Mouse (Mus musculus): ENCODE results near the gene Kirrel3. TPM values are rescaled to one million over a fixed set of nuclear protein-coding genes. Genes with fewer than 3 reads are reported as not detected.

Gene Kirrel3
- polyA plus RNA-seq, 1 experiment from 2014 or later, result 4.0 TPM

GRCm38 (mm10) chr9:34938140-34938539 is 452.4 kb downstream of the Kirrel3 start:
- H3K4me2 ChIP-seq (replicated peaks; ENCODE audit: low read depth, low read length), result no peak overlapping the region
- no peaks in the 10 kb centered on the region for H3K36me3 ChIP-seq (ENCODE audit: control insufficient read depth, insufficient read depth, low read length)
- no peak for ATAC-seq (ENCODE audit: low FRiP score, low TSS enrichment)
- no peak overlapping the region for H3K9ac ChIP-seq (ENCODE audit: low read depth, low read length)
- no peak overlapping the region for H3K4me3 ChIP-seq (ENCODE audit: low read length)
- H3K4me1 ChIP-seq (ENCODE audit: control insufficient read depth, insufficient read depth, low read length), result no peaks in the 10 kb centered on the region
- H3K27ac ChIP-seq (ENCODE audit: low read depth, low read length), result no peak overlapping the region
- H3K9me3 ChIP-seq (ENCODE audit: control insufficient read depth, low read length), result no peaks in the 10 kb centered on the region
- 86% methylated on average over 5 of the region's 5 CpGs for WGBS
- no peaks in the 10 kb centered on the region for H3K27me3 ChIP-seq (ENCODE audit: control insufficient read depth, insufficient read depth, low read length)

- no peak overlapping the region for H3K4me2 ChIP-seq (replicated peaks; ENCODE audit: low read depth, low read length)
- no peak for ATAC-seq (ENCODE audit: low FRiP score, low TSS enrichment)
- WGBS, result 97% methylated on average over 5 of the region's 5 CpGs
- H3K4me1 ChIP-seq (ENCODE audit: control insufficient read depth, insufficient read depth, low read length), result no peaks in the 10 kb centered on the region
- H3K27me3 ChIP-seq (ENCODE audit: control insufficient read depth, insufficient read depth, low read length), result no peaks in the 10 kb centered on the region
- H3K36me3 ChIP-seq (ENCODE audit: control insufficient read depth, insufficient read depth, low read length), result no peaks in the 10 kb centered on the region
- no peak overlapping the region for H3K9ac ChIP-seq (ENCODE audit: low read depth, low read length)
- H3K27ac ChIP-seq (ENCODE audit: low read depth, low read length), result no peak overlapping the region
- no peaks in the 10 kb centered on the region for H3K9me3 ChIP-seq (ENCODE audit: control insufficient read depth, low read length)
- no peak overlapping the region for H3K4me3 ChIP-seq (ENCODE audit: low read length)
Observed at GRCm38 (mm10) chr9:34939621-34940020, 453.9 kb downstream of the Kirrel3 start.

- Histone ChIP-seq H3K27me3 (ENCODE audit: control insufficient read depth, insufficient read depth, low read length) (no peaks in the 10 kb centered on the region), H3K36me3 (ENCODE audit: control insufficient read depth, insufficient read depth, low read length) (no peaks in the 10 kb centered on the region), H3K9ac (ENCODE audit: low read depth, low read length) (no peak overlapping the region), H3K4me2 (replicated peaks; ENCODE audit: low read depth, low read length) (no peak overlapping the region), H3K4me3 (ENCODE audit: low read length) (no peak overlapping the region), H3K9me3 (ENCODE audit: control insufficient read depth, low read length) (no peaks in the 10 kb centered on the region), H3K27ac (ENCODE audit: low read depth, low read length) (no peak overlapping the region), H3K4me1 (ENCODE audit: control insufficient read depth, insufficient read depth, low read length) (no peaks in the 10 kb centered on the region)
- ATAC-seq (ENCODE audit: low FRiP score, low TSS enrichment), result no peak
- 83% methylated on average over 6 of the region's 6 CpGs for WGBS
Observed at GRCm38 (mm10) chr9:34942122-34942831, 456.6 kb downstream of the Kirrel3 start.

GRCm38 (mm10) chr9:34942996-34943395 is 457.3 kb downstream of the Kirrel3 start:
- Histone ChIP-seq H3K4me1 (ENCODE audit: control insufficient read depth, insufficient read depth, low read length) (no peaks in the 10 kb centered on the region), H3K9me3 (ENCODE audit: control insufficient read depth, low read length) (no peaks in the 10 kb centered on the region), H3K9ac (ENCODE audit: low read depth, low read length) (no peak overlapping the region), H3K4me3 (ENCODE audit: low read length) (no peak overlapping the region), H3K4me2 (replicated peaks; ENCODE audit: low read depth, low read length) (no peak overlapping the region), H3K36me3 (ENCODE audit: control insufficient read depth, insufficient read depth, low read length) (no peaks in the 10 kb centered on the region), H3K27ac (ENCODE audit: low read depth, low read length) (no peak overlapping the region), H3K27me3 (ENCODE audit: control insufficient read depth, insufficient read depth, low read length) (no peaks in the 10 kb centered on the region)
- no peak for ATAC-seq (ENCODE audit: low FRiP score, low TSS enrichment)
- 86% methylated on average over 7 of the region's 7 CpGs for WGBS

- no peak overlapping the region for H3K4me2 ChIP-seq (replicated peaks; ENCODE audit: low read depth, low read length)
Observed at GRCm38 (mm10) chr9:34945301-34945700, 459.6 kb downstream of the Kirrel3 start.

GRCm38 (mm10) chr9:34947258-34947657 is 461.6 kb downstream of the Kirrel3 start:
- H3K4me3 ChIP-seq (ENCODE audit: low read length), result no peak overlapping the region
- no peaks in the 10 kb centered on the region for H3K27me3 ChIP-seq (ENCODE audit: control insufficient read depth, insufficient read depth, low read length)
- H3K9ac ChIP-seq (ENCODE audit: low read depth, low read length), result no peak overlapping the region
- H3K27ac ChIP-seq (ENCODE audit: low read depth, low read length), result no peak overlapping the region
- no peak overlapping the region for H3K4me2 ChIP-seq (replicated peaks; ENCODE audit: low read depth, low read length)
- H3K9me3 ChIP-seq (ENCODE audit: control insufficient read depth, low read length), result no peaks in the 10 kb centered on the region
- no peak for ATAC-seq (ENCODE audit: low FRiP score, low TSS enrichment)
- WGBS, result 37% methylated on average over 6 of the region's 6 CpGs
- no peaks in the 10 kb centered on the region for H3K4me1 ChIP-seq (ENCODE audit: control insufficient read depth, insufficient read depth, low read length)
- H3K36me3 ChIP-seq (ENCODE audit: control insufficient read depth, insufficient read depth, low read length), result no peaks in the 10 kb centered on the region

More at GRCm38 (mm10) chr9:34945301-34945700, 459.6 kb downstream of the Kirrel3 start:
- no peaks in the 10 kb centered on the region for H3K4me1 ChIP-seq (ENCODE audit: control insufficient read depth, insufficient read depth, low read length)
- 57% methylated on average over 9 of the region's 9 CpGs for WGBS
- no peak overlapping the region for H3K4me3 ChIP-seq (ENCODE audit: low read length)
- H3K9ac ChIP-seq (ENCODE audit: low read depth, low read length), result no peak overlapping the region
- no peaks in the 10 kb centered on the region for H3K27me3 ChIP-seq (ENCODE audit: control insufficient read depth, insufficient read depth, low read length)
- H3K27ac ChIP-seq (ENCODE audit: low read depth, low read length), result no peak overlapping the region
- H3K9me3 ChIP-seq (ENCODE audit: control insufficient read depth, low read length), result no peaks in the 10 kb centered on the region
- H3K36me3 ChIP-seq (ENCODE audit: control insufficient read depth, insufficient read depth, low read length), result no peaks in the 10 kb centered on the region
- no peak for ATAC-seq (ENCODE audit: low FRiP score, low TSS enrichment)

DNA sequence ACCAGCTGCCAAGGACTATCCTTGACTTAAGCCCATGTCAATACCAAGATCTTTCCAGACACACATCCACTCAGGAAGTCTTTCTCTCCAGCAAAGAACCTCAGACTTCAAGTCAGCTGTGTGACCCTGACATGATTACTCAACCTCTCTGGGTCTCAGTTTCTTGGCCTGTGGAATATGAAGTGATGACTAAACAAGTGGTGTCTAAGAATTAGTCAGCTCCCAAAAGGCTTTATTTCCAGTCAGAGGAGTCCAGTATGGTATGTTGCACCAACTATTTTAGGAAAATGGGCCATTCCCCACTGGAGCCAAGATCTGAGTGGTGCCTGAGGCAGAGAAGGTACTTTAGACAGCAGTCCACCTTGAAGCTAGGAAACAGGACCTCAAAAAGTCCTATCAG is 462.0 kb downstream of the Kirrel3 start:
- Histone ChIP-seq H3K9ac (ENCODE audit: low read depth, low read length) (no peak overlapping the region), H3K4me3 (ENCODE audit: low read length) (no peak overlapping the region), H3K4me1 (ENCODE audit: control insufficient read depth, insufficient read depth, low read length) (no peaks in the 10 kb centered on the region), H3K9me3 (ENCODE audit: control insufficient read depth, low read length) (no peaks in the 10 kb centered on the region), H3K27me3 (ENCODE audit: control insufficient read depth, insufficient read depth, low read length) (no peaks in the 10 kb centered on the region), H3K4me2 (replicated peaks; ENCODE audit: low read depth, low read length) (no peak overlapping the region), H3K27ac (ENCODE audit: low read depth, low read length) (no peak overlapping the region), H3K36me3 (ENCODE audit: control insufficient read depth, insufficient read depth, low read length) (no peaks in the 10 kb centered on the region)
- ATAC-seq (ENCODE audit: low FRiP score, low TSS enrichment), result no peak

DNA sequence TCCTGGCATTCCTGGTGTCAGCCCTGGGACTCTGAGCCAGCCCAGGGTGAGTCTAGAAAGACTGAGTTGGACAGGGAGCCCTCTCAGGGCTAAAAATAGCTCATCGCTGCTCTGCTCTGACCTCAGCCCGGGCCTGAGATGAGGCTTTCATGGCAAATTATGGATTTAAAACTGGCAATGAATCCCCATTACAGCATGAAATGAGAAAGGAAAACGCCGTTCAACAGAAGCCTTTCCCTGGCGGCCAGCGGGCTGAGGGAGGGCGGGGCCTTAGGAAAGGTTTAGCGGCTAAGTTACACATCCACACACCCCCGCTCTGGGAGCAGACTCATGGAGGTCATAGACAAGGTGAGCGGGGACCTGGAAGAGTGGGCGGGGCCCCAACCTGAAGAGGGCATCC is 467.7 kb downstream of the Kirrel3 start:
- H3K27me3 ChIP-seq (ENCODE audit: control insufficient read depth, insufficient read depth, low read length), result no peaks in the 10 kb centered on the region
- WGBS, result 64% methylated on average over 11 of the region's 11 CpGs
- H3K4me2 ChIP-seq (replicated peaks; ENCODE audit: low read depth, low read length), result no peak overlapping the region
- no peak for ATAC-seq (ENCODE audit: low FRiP score, low TSS enrichment)
- H3K27ac ChIP-seq (ENCODE audit: low read depth, low read length), result no peak overlapping the region
- H3K4me3 ChIP-seq (ENCODE audit: low read length), result no peak overlapping the region
- H3K36me3 ChIP-seq (ENCODE audit: control insufficient read depth, insufficient read depth, low read length), result no peaks in the 10 kb centered on the region
- H3K4me1 ChIP-seq (ENCODE audit: control insufficient read depth, insufficient read depth, low read length), result no peaks in the 10 kb centered on the region
- H3K9me3 ChIP-seq (ENCODE audit: control insufficient read depth, low read length), result no peaks in the 10 kb centered on the region
- no peak overlapping the region for H3K9ac ChIP-seq (ENCODE audit: low read depth, low read length)

DNA sequence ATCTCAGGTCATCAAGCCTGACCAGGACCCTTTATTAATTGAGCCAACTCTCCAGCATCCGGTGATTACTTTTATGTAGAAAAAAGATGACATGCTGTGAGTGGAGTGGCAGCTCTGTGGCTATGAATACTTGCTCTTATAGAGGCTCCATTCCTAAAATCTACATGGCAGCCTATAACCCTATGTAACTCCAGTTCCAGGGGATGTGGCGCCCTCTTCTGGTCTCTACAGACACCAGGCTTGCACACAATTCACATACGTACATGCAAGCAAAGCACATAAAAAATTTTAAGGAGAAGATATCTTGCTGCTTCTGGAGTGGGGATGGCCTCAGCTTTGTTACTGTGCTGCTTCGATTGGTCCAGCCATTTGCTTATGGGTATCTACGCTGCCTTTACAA is 468.5 kb downstream of the Kirrel3 start:
- 77% methylated on average over 5 of the region's 5 CpGs for WGBS
- no peak for ATAC-seq (ENCODE audit: low FRiP score, low TSS enrichment)
- Histone ChIP-seq H3K4me3 (ENCODE audit: low read length) (no peak overlapping the region), H3K36me3 (ENCODE audit: control insufficient read depth, insufficient read depth, low read length) (no peaks in the 10 kb centered on the region), H3K9me3 (ENCODE audit: control insufficient read depth, low read length) (no peaks in the 10 kb centered on the region), H3K4me2 (replicated peaks; ENCODE audit: low read depth, low read length) (no peak overlapping the region), H3K9ac (ENCODE audit: low read depth, low read length) (no peak overlapping the region), H3K27me3 (ENCODE audit: control insufficient read depth, insufficient read depth, low read length) (no peaks in the 10 kb centered on the region), H3K4me1 (ENCODE audit: control insufficient read depth, insufficient read depth, low read length) (no peaks in the 10 kb centered on the region), H3K27ac (ENCODE audit: low read depth, low read length) (no peak overlapping the region)
